Mouse (Mus musculus) CH12.LX (cell line): Measurements from ENCODE around the gene Skor1. TPM values are rescaled to one million over a fixed set of nuclear protein-coding genes. Genes with fewer than 3 reads are reported as not detected.
A peak's percentile ranks its signal among the peaks of the same experiment; 100 is the strongest.

Experiments
- DNase-seq: peaks from one replicate; pipeline ENCODE4 v3.0.0-alpha.2; 2013; ENCODE audit errors: extremely low read depth
- H3K27ac ChIP-seq: 2 replicates; pipeline ENCODE4 v1.5.1; 2012; ENCODE audit warnings: low read depth, mild to moderate bottlenecking, control low read depth, moderate library complexity; ENCODE audit not compliant: insufficient read depth
- H3K27me3 ChIP-seq: replicated peaks from 2 replicates; pipeline ENCODE3; 2012; ENCODE audit warnings: inconsistent platforms
- H3K36me3 ChIP-seq, 2 experiments: replicated peaks in 1 of 2; 2 replicates each; pipeline versions ENCODE3 to v1.6.1; 2012; ENCODE audit warnings: inconsistent platforms in 1 of 2, low read length in 1 of 2, mild to moderate bottlenecking in 1 of 2, mixed read lengths in 1 of 2, moderate library complexity in 1 of 2; ENCODE audit not compliant: control insufficient read depth in 1 of 2, insufficient read depth in 1 of 2
- H3K4me1 ChIP-seq, 2 experiments: 2 replicates each; pipeline ENCODE4 v1.6.1; 2012; ENCODE audit warnings: inconsistent platforms in 1 of 2, moderate library complexity in 1 of 2; ENCODE audit not compliant: insufficient read depth in 2 of 2, control insufficient read depth in 1 of 2
- H3K4me2 ChIP-seq: 2 replicates; pipeline ENCODE4 v1.6.1; 2012; ENCODE audit warnings: low read depth, mild to moderate bottlenecking, control low read depth; ENCODE audit not compliant: poor library complexity, insufficient read depth, severe bottlenecking
- H3K4me3 ChIP-seq, 3 experiments: fragments of 150-350 bp in 1 of 3; sonication (generic) in 1 of 3; replicated peaks in 1 of 3; 2 replicates each; pipeline versions ENCODE3 to v1.5.1; 2011 to 2012; ENCODE audit warnings: low read depth in 2 of 3, low read length in 2 of 3, mild to moderate bottlenecking in 2 of 3, moderate library complexity in 2 of 3, control low read depth in 1 of 3, improper control_type of control experiment in 1 of 3, inconsistent platforms in 1 of 3, mixed read lengths in 1 of 3; ENCODE audit not compliant: poor library complexity in 1 of 3
- H3K79me2 ChIP-seq: replicated peaks from 2 replicates; pipeline ENCODE4 v1.6.1; 2012; ENCODE audit warnings: mild to moderate bottlenecking, moderate library complexity; ENCODE audit not compliant: control insufficient read depth, poor library complexity, insufficient read depth, severe bottlenecking; ENCODE audit errors: extremely low read depth
- H3K9ac ChIP-seq: 2 replicates; pipeline ENCODE4 v1.6.1; 2012; ENCODE audit warnings: low read depth, mild to moderate bottlenecking, control low read depth, moderate library complexity; ENCODE audit not compliant: insufficient read depth
- H3K9me3 ChIP-seq: replicated peaks from 2 replicates; pipeline ENCODE3; 2012; ENCODE audit warnings: low read length, inconsistent platforms, mixed read lengths
- BHLHE40 ChIP-seq: IDR thresholded peaks from 2 replicates; pipeline ENCODE4 v1.6.1; 2011; ENCODE audit warnings: mild to moderate bottlenecking, low read depth, low read length, improper control_type of control experiment
- CHD1 ChIP-seq: IDR thresholded peaks from 2 replicates; pipeline ENCODE4 v1.6.1; 2012; ENCODE audit warnings: low read depth, low read length, improper control_type of control experiment, inconsistent platforms
- CHD2 ChIP-seq: IDR thresholded peaks from 2 replicates; pipeline ENCODE4 v1.6.1; 2011; ENCODE audit warnings: low read length, improper control_type of control experiment
- CTCF ChIP-seq, 2 experiments: IDR thresholded peaks in 1 of 2; conservative IDR thresholded peaks in 1 of 2; 2 replicates each; pipeline ENCODE4 v1.5.1; 2011 to 2012; ENCODE audit warnings: low read depth in 2 of 2, low read length in 2 of 2, improper control_type of control experiment in 1 of 2, inconsistent platforms in 1 of 2, mild to moderate bottlenecking in 1 of 2, moderate library complexity in 1 of 2
- E2F4 ChIP-seq: IDR thresholded peaks from 2 replicates; pipeline ENCODE4 v1.6.1; 2011; ENCODE audit warnings: low read depth, low read length, improper control_type of control experiment; ENCODE audit not compliant: insufficient replicate concordance
- ELF1 ChIP-seq: IDR thresholded peaks from 2 replicates; pipeline ENCODE4 v1.6.1; 2014; ENCODE audit warnings: low read depth, mild to moderate bottlenecking, inconsistent platforms, low read length, improper control_type of control experiment
- EP300 ChIP-seq: IDR thresholded peaks from 2 replicates; pipeline ENCODE4 v1.6.1; 2011; ENCODE audit warnings: low read length, improper control_type of control experiment
- ETS1 ChIP-seq: conservative IDR thresholded peaks from 2 replicates; pipeline ENCODE4 v1.6.1; 2012; ENCODE audit warnings: low read depth, mild to moderate bottlenecking, inconsistent platforms, low read length, improper control_type of control experiment, moderate library complexity
- GABPA ChIP-seq: IDR thresholded peaks from 2 replicates; pipeline ENCODE4 v1.6.1; 2012; ENCODE audit warnings: low read depth, low read length, improper control_type of control experiment, inconsistent platforms; ENCODE audit not compliant: insufficient replicate concordance
- HCFC1 ChIP-seq: IDR thresholded peaks from 2 replicates; pipeline ENCODE4 v1.6.1; 2012; ENCODE audit warnings: low read depth, mild to moderate bottlenecking, inconsistent platforms, low read length, improper control_type of control experiment
- IRF4 ChIP-seq: IDR thresholded peaks from 2 replicates; pipeline ENCODE4 v1.6.1; 2014; ENCODE audit warnings: low read depth, mild to moderate bottlenecking, inconsistent platforms, low read length, improper control_type of control experiment
- JUN ChIP-seq: IDR thresholded peaks from 2 replicates; pipeline ENCODE4 v1.6.1; 2011; ENCODE audit warnings: low read depth, mild to moderate bottlenecking, low read length, improper control_type of control experiment, moderate library complexity; ENCODE audit not compliant: insufficient read depth
- JUND ChIP-seq: conservative IDR thresholded peaks from 2 replicates; pipeline ENCODE4 v1.6.1; 2011; ENCODE audit warnings: low read depth, low read length, improper control_type of control experiment
- KAT2A ChIP-seq: IDR thresholded peaks from 2 replicates; pipeline ENCODE4 v1.6.1; 2012; ENCODE audit warnings: low read length, improper control_type of control experiment, inconsistent platforms; ENCODE audit not compliant: insufficient replicate concordance
- MAFK ChIP-seq: IDR thresholded peaks from 2 replicates; pipeline ENCODE4 v1.6.1; 2011; ENCODE audit warnings: low read length, improper control_type of control experiment; ENCODE audit not compliant: insufficient replicate concordance
- MAX ChIP-seq: IDR thresholded peaks from 2 replicates; pipeline ENCODE4 v1.6.1; 2011; ENCODE audit warnings: low read length, improper control_type of control experiment
- MAZ ChIP-seq: IDR thresholded peaks from 2 replicates; pipeline ENCODE4 v1.6.1; 2012; ENCODE audit warnings: low read depth, mild to moderate bottlenecking, inconsistent platforms, low read length, improper control_type of control experiment, moderate library complexity
- MEF2A ChIP-seq: IDR thresholded peaks from 2 replicates; pipeline ENCODE4 v1.6.1; 2014; ENCODE audit warnings: low read depth, mild to moderate bottlenecking, inconsistent platforms, low read length, improper control_type of control experiment, borderline replicate concordance
- MXI1 ChIP-seq: IDR thresholded peaks from 2 replicates; pipeline ENCODE4 v1.6.1; 2011; ENCODE audit warnings: mild to moderate bottlenecking, low read depth, low read length, improper control_type of control experiment
- MYC ChIP-seq: IDR thresholded peaks from 2 replicates; pipeline ENCODE4 v1.6.1; 2011; ENCODE audit warnings: low read depth, mild to moderate bottlenecking, improper control_type of control experiment, low read length
- NELFE ChIP-seq: IDR thresholded peaks from 2 replicates; pipeline ENCODE4 v1.6.1; 2011; ENCODE audit warnings: low read depth, low read length, improper control_type of control experiment
- NRF1 ChIP-seq: IDR thresholded peaks from 2 replicates; pipeline ENCODE4 v1.6.1; 2014; ENCODE audit warnings: low read depth, mild to moderate bottlenecking, inconsistent platforms, low read length, improper control_type of control experiment, moderate library complexity
- PAX5 ChIP-seq: IDR thresholded peaks from 2 replicates; pipeline ENCODE4 v1.6.1; 2012; ENCODE audit warnings: low read length, inconsistent platforms, mixed read lengths
- POLR2A ChIP-seq: IDR thresholded peaks from 2 replicates; pipeline ENCODE4 v1.6.1; 2011; ENCODE audit warnings: low read depth, mild to moderate bottlenecking, improper control_type of control experiment, low read length
- POLR2AphosphoS2 ChIP-seq: IDR thresholded peaks from 2 replicates; pipeline ENCODE4 v1.6.1; 2011; ENCODE audit warnings: low read depth, low read length, improper control_type of control experiment
- RAD21 ChIP-seq: IDR thresholded peaks from 2 replicates; pipeline ENCODE4 v1.6.1; 2011; ENCODE audit warnings: low read depth, mild to moderate bottlenecking, low read length, improper control_type of control experiment, moderate library complexity
- RCOR1 ChIP-seq: conservative IDR thresholded peaks from 2 replicates; pipeline ENCODE4 v1.6.1; 2012; ENCODE audit warnings: low read depth, mild to moderate bottlenecking, inconsistent platforms, low read length, improper control_type of control experiment
- SIN3A ChIP-seq: IDR thresholded peaks from 2 replicates; pipeline ENCODE4 v1.6.1; 2012; ENCODE audit warnings: low read length, improper control_type of control experiment, inconsistent platforms
- SMC3 ChIP-seq: IDR thresholded peaks from 2 replicates; pipeline ENCODE4 v1.6.1; 2011; ENCODE audit warnings: low read depth, low read length, improper control_type of control experiment
- TBP ChIP-seq: conservative IDR thresholded peaks from 2 replicates; pipeline ENCODE4 v1.6.1; 2011; ENCODE audit warnings: low read depth, low read length, improper control_type of control experiment
- UBTF ChIP-seq: IDR thresholded peaks from 2 replicates; pipeline ENCODE4 v1.6.1; 2012; ENCODE audit warnings: low read depth, mild to moderate bottlenecking, inconsistent platforms, low read length, improper control_type of control experiment, moderate library complexity
- USF1 ChIP-seq: IDR thresholded peaks from 2 replicates; pipeline ENCODE4 v1.6.1; 2014; ENCODE audit warnings: low read depth, mild to moderate bottlenecking, inconsistent platforms, low read length, improper control_type of control experiment
- USF2 ChIP-seq: conservative IDR thresholded peaks from 2 replicates; pipeline ENCODE4 v1.6.1; 2011; ENCODE audit warnings: low read depth, low read length, improper control_type of control experiment
- ZC3H11A ChIP-seq: IDR thresholded peaks from 2 replicates; pipeline ENCODE4 v1.6.1; 2012; ENCODE audit warnings: low read depth, mild to moderate bottlenecking, inconsistent platforms, low read length, improper control_type of control experiment
- ZKSCAN1 ChIP-seq: IDR thresholded peaks from 2 replicates; pipeline ENCODE4 v1.6.1; 2012; ENCODE audit warnings: low read depth, inconsistent platforms, low read length, improper control_type of control experiment, borderline replicate concordance
- ZMIZ1 ChIP-seq: IDR thresholded peaks from 2 replicates; pipeline ENCODE4 v1.6.1; 2012; ENCODE audit warnings: low read depth, mild to moderate bottlenecking, inconsistent platforms, low read length, improper control_type of control experiment
- ZNF384 ChIP-seq: IDR thresholded peaks from 2 replicates; pipeline ENCODE4 v1.6.1; 2012; ENCODE audit warnings: low read depth, low read length, improper control_type of control experiment, inconsistent platforms
- dilution Hi-C: fragments of 300-500 bp; cut with MboI; formaldehyde crosslinking; loops from 2 replicates; pipeline ENCODE4 v1.14.3; 2020; ENCODE audit warnings: low sequenced_read_pairs; ENCODE audit not compliant: extremely low pct_unique_long_range_greater_than_20kb, extremely low pct_ligation_motif_present
- in situ Hi-C: fragments of 300-500 bp; cut with MboI; formaldehyde crosslinking; loops from 3 replicates; pipeline ENCODE4 v1.14.3; 2019; ENCODE audit warnings: low sequenced_read_pairs, low pct_ligation_motif_present, low pct_unique_long_range_greater_than_20kb, mixed read lengths
- polyA plus RNA-seq: library from polyadenylated mRNA; unstranded; fragments of >175 nt; gene quantifications from 2 replicates; pipeline ENCODE4 v1.2.1, GENCODE M21; 2012; ENCODE audit warnings: low read depth; ENCODE audit not compliant: insufficient read length
- total RNA-seq, 2 experiments: library from RNA; depleted of rRNA; stranded (reverse); fragments of 300-350 nt in 1 of 2; fragments of >200 nt in 1 of 2; gene quantifications; 2 replicates each; pipeline ENCODE4 v1.2.3; 2012 to 2014

The Skor1 gene
- total and polyA plus RNA-seq, 3 experiments, result not detected

GRCm38 (mm10) chr9:63132673-63133601, 15.8 kb downstream of the Skor1 start:
- dilution Hi-C loops, result no loop called here
- Histone ChIP-seq H3K27ac (peak overlapping the region; percentile 81), H3K27me3 (peaks cover 20% of the 10 kb centered on the region)
- no peak for TF ChIP-seq ZKSCAN1
- peak; percentile 60 for TF ChIP-seq HCFC1
- no peak for TF ChIP-seq CTCF (conservative IDR thresholded peaks at IDR 0.05 in 1 of 2, IDR thresholded peaks at IDR 0.05 in 1 of 2; ENCODE audit: low read depth in 2 of 2, low read length in 2 of 2)
- TF ChIP-seq IRF4, result peak; percentile 54; the same call in 1 of the 2 replicates
- peak; percentile 11; the same call in 1 of the 2 replicates for TF ChIP-seq SMC3
- TF ChIP-seq BHLHE40, result peak; percentile 98
- no peak for TF ChIP-seq CHD2
- TF ChIP-seq NELFE, result peak; percentile 62; the same call in 1 of the 2 replicates
- TF ChIP-seq MXI1, result peak; percentile 76
- peak; percentile 97 for TF ChIP-seq MAX
- peak; percentile 93 for TF ChIP-seq USF2
- no peak for TF ChIP-seq CHD1
- no peak for TF ChIP-seq RAD21
- TF ChIP-seq ZC3H11A, result no peak
- no peak for TF ChIP-seq ZNF384
- TF ChIP-seq POLR2A, result peak; percentile 77
- peak; percentile 55 for TF ChIP-seq ETS1
- TF ChIP-seq MAFK, result peak; percentile 93
- TF ChIP-seq EP300, result no peak
- no peak for TF ChIP-seq PAX5
- TF ChIP-seq UBTF, result no peak
- 0 out of 2 replicates have a peak, but pooled peaks have one; percentile 21 for TF ChIP-seq MAZ
- TF ChIP-seq SIN3A, result no peak; the same call in 1 of the 2 replicates
- 0 out of 2 replicates have a peak, but pooled peaks have one; percentile 43 for TF ChIP-seq E2F4
- TF ChIP-seq MEF2A, result peak; percentile 49; the same call in 1 of the 2 replicates
- TF ChIP-seq POLR2AphosphoS2, result no peak
- no peak for TF ChIP-seq ZMIZ1
- peak; percentile 75 for TF ChIP-seq NRF1
- TF ChIP-seq JUND, result peak; percentile 61
- TF ChIP-seq JUN, result 0 out of 2 replicates have a peak, but pooled peaks have one; percentile 7
- TF ChIP-seq ELF1, result peak; percentile 86
- TF ChIP-seq USF1, result peak; percentile 97
- no peak for TF ChIP-seq KAT2A
- TF ChIP-seq GABPA, result no peak
- no peak for TF ChIP-seq RCOR1
- TF ChIP-seq TBP, result peak; percentile 99
- TF ChIP-seq MYC, result peak; percentile 95

More at GRCm38 (mm10) chr9:63132673-63133601, 15.8 kb downstream of the Skor1 start:
- H3K36me3 ChIP-seq, result no peaks in the 10 kb centered on the region
- peaks cover 3 to 45% of the 10 kb centered on the region in 2 experiments; a peak in 2 of 4 replicates for H3K4me1 ChIP-seq
- peak overlapping the region; percentile 65 for H3K9ac ChIP-seq
- DNase-seq, result peak; percentile 91
- no peaks in the 10 kb centered on the region for H3K79me2 ChIP-seq
- in situ Hi-C loops, result loop anchor here (5.0 to 10.0 kb wide), 4 partner anchors 291 to 712 kb away; no protein-coding TSS in a partner anchor
- H3K4me2 ChIP-seq, result peak overlapping the region; percentile 85
- H3K9me3 ChIP-seq, result no peaks in the 10 kb centered on the region
- peak overlapping the region; percentile 73 to 84 (median 75) for H3K4me3 ChIP-seq
